Mouse (Mus musculus): Measurements from ENCODE around the gene Sgtb. TPM values are rescaled to one million over a fixed set of nuclear protein-coding genes. Genes with fewer than 3 reads are reported as not detected.
A peak's percentile ranks its signal among the peaks of the same experiment; 100 is the strongest.

Sgtb gene
- total RNA-seq, 2 experiments from 2014 or later = not detected

GRCm38 (mm10) chr13:104101606-104102235, 7.8 kb upstream of the Sgtb start:
- ATAC-seq (replicated peaks; ENCODE audit: low FRiP score, low TSS enrichment, poor library complexity, severe bottlenecking) = no peak

DNA sequence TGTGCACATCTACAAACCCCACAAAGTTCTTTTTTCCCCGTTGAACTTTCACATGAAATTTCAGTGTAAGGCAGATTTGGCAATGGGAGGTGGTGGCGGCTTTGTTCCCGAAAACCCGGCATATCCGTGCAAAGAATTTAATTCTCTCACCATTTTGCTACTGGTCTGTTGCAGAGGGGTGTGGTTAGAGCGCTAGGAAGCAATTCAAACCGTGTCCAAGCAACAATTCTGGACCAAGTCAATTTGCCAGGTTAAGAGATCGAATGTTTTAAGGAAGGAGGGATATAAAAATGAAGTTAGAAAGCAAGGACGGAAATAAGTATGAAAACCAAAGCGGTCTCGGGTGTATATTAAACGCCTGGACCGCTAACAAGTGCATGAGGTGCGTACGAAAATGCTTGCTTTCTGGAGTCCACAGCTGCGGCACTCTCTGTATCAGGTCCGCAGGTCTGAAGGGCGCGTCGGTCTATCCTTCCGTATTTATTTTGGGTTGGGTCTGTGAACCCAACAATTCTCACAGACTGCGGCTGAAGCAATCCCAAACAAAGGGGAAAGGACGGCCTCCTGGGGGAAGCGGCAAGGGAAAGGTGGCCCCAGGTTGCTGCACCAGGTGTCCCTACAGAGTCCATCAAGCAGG, 772 bp upstream of the Sgtb start:
- ATAC-seq (replicated peaks; ENCODE audit: low FRiP score, low TSS enrichment, poor library complexity, severe bottlenecking) = peak; percentile 53

GRCm38 (mm10) chr13:104109816-104110521, 428 bp downstream of the Sgtb start:
- no peak for ATAC-seq (replicated peaks; ENCODE audit: low FRiP score, low TSS enrichment, poor library complexity, severe bottlenecking)

GRCm38 (mm10) chr13:104110526-104110925, 985 bp downstream of the Sgtb start:
- ATAC-seq (replicated peaks; ENCODE audit: low FRiP score, low TSS enrichment, poor library complexity, severe bottlenecking) = no peak

DNA sequence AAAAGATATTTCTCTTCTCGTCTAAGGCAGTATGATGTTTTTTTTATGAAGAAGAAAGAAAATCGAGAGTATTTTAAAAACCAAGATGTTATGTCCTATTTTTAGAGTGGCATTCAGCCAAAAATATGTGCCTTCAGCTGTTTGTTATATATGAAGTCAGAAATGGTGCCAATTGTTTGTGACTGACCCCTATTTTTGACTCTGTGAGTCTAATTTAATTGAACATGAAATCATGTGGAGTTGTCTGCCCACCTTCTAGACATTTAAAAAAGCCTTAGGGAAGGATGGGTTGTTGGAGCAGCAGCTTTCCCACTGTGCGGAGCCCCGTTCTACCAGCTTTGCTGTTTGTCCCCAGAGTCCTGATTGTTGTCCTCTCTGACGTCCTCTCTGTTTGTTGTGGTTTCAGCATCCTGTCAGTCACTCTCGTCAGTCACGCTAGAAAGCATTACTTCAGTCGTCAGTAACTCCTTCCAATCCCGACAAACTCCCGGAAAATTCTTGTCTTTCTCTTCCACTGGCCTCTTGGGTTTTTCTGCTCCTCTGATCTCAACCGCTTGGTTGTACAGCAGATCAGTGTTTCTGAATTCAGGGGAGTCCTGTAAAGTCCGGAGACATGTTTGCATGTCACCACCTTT, 2.8 kb downstream of the Sgtb start:
- no peak for ATAC-seq (replicated peaks; ENCODE audit: low FRiP score, low TSS enrichment, poor library complexity, severe bottlenecking)

GRCm38 (mm10) chr13:104113782-104114181, 4.2 kb downstream of the Sgtb start:
- no peak for ATAC-seq (replicated peaks; ENCODE audit: low FRiP score, low TSS enrichment, poor library complexity, severe bottlenecking)

GRCm38 (mm10) chr13:104114827-104115226, 5.3 kb downstream of the Sgtb start:
- no peak for ATAC-seq (replicated peaks; ENCODE audit: low FRiP score, low TSS enrichment, poor library complexity, severe bottlenecking)

- ATAC-seq (replicated peaks; ENCODE audit: low FRiP score, low TSS enrichment, poor library complexity, severe bottlenecking) = no peak
These were observed 12.7 kb downstream of the Sgtb start for GRCm38 (mm10) chr13:104122078-104122840.

DNA sequence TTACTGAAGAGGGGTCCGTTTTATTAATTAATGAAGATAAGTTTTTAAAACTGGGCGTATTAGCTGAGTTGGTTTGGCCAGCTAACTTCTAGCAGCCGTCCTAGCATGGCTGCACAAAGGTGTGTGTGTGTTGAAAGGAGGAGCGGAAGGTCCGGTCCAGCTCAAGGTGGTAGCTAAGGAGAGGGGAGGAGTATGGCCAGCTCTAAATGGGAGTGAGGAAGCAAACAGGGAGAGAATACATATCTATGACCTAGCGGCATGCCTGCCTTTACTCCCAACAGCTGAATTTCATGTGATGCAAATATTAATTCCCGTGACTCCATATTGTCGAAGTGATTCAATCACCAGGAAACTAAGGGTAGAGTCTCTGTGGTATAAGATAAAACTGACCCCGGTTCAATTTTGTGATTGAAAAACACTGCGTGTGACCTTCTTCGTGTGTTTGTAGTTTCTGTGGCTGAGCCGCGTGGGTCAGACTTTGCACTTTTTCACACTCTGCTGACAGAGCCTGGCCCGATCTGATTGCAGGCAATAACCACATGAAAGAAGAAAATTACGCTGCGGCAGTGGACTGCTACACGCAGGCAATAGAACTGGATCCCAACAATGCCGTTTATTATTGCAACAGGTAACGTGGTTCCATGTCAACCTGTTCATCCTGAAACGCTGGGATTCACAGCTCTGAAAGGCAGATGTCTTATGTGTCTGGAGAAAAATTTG, 14.3 kb downstream of the Sgtb start:
- ATAC-seq (replicated peaks; ENCODE audit: low FRiP score, low TSS enrichment, poor library complexity, severe bottlenecking) = no peak

DNA sequence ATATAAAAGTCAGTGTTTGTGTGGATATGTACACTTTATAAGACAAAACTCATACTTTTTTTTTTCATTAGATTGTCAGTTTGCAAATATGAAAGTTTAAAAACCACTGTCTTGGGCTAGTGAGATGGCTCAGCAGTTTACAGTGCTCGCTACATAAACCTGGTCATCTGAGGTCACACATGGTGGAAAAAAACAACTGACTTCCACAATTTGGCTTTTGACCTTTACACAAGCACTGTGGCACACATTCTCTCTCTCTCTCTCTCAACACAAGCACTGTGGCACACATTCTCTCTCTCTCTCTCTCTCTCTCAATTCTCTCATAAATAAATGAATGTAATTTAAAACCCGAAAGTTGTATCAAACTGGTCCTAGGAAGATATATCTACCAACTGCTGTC, 23.0 kb downstream of the Sgtb start:
- ATAC-seq (replicated peaks; ENCODE audit: low FRiP score, low TSS enrichment, poor library complexity, severe bottlenecking) = no peak

GRCm38 (mm10) chr13:104134510-104135085, 25.1 kb downstream of the Sgtb start:
- ATAC-seq (replicated peaks; ENCODE audit: low FRiP score, low TSS enrichment, poor library complexity, severe bottlenecking) = no peak

- ATAC-seq (replicated peaks; ENCODE audit: low FRiP score, low TSS enrichment, poor library complexity, severe bottlenecking) = peak; percentile 94
These were observed 30.0 kb downstream of the Sgtb start for GRCm38 (mm10) chr13:104139369-104140209.

- ATAC-seq (replicated peaks; ENCODE audit: low FRiP score, low TSS enrichment, poor library complexity, severe bottlenecking) = no peak
These were observed 35.3 kb downstream of the Sgtb start for GRCm38 (mm10) chr13:104144871-104145270.

- ATAC-seq (replicated peaks; ENCODE audit: low FRiP score, low TSS enrichment, poor library complexity, severe bottlenecking) = no peak
These were observed 36.1 kb downstream of the Sgtb start for GRCm38 (mm10) chr13:104145646-104146045.

DNA sequence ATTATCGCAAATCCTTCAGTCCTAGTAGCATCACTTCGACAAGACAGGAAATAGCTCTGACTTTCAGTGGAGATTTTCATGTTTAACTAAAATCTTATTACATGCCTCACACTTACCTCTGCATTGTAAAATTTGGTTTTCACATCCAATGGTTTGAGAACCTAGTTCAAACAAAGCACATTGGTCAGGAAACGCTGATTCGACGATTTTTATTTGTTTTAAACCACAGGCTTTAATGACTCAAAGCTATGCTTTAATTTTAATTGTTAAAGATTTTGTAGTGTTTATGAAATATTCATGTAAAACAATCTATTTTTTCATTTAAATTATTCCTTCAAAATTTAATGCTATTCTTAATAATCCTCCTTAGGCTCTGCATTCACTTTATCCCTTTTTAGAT, 44.6 kb downstream of the Sgtb start:
- ATAC-seq (replicated peaks; ENCODE audit: low FRiP score, low TSS enrichment, poor library complexity, severe bottlenecking) = no peak

- no peak for ATAC-seq (replicated peaks; ENCODE audit: low FRiP score, low TSS enrichment, poor library complexity, severe bottlenecking)
These were observed 45.6 kb downstream of the Sgtb start for GRCm38 (mm10) chr13:104155106-104155505.

DNA sequence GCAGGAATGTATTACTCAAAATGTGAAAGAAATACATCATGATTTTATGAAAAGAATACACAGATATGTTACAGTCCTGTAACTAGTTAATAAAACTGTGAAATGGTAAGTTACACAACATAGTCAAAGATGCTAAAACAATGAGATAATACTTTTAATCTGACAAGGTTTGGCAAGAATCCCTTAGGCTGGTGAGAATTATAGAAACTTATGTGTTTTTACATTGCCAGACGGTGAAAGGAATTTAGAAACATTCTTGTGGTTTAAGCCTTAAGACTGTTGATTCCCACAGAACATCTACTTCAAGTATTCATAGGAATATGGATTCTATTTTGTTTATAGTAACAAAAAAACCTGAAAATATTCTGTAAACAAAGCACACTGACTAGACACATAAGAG, 46.1 kb downstream of the Sgtb start:
- no peak for ATAC-seq (replicated peaks; ENCODE audit: low FRiP score, low TSS enrichment, poor library complexity, severe bottlenecking)

DNA sequence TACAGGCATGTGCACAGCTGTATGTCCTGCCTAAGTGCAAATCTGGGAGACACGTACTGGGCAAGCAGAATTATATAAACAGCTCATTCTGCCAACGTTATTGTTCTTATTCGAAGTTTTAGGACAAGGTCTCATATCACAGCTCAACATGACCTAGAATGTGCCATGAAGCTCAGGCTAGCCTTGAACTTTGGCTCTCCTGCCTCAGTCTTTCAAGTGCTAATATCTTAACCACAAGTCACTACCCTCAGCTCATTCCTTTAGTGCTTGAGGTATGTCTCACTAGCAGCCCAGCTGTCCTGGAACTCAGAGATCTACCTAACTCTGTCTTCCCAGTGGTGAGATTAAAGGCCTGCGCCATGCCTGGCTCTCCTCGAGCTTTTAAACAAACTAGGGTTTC, 62.2 kb downstream of the Sgtb start:
- no peak for ATAC-seq (replicated peaks; ENCODE audit: low FRiP score, low TSS enrichment, poor library complexity, severe bottlenecking)

Data from megakaryocyte-erythroid progenitor cell, adult 5-6 weeks (primary cell).